In genomic region chr5:72957281-72957680, GRCm38 (mm10) we compare ENCODE assay signal across 16 mouse cellular contexts. TPM values are rescaled to one million over a fixed set of nuclear protein-coding genes. Genes with fewer than 3 reads are reported as not detected.
DNase-seq lines count a peak whose midpoint lies in the region.
"Had no signal": no experiment of that assay in that cellular context is flagged by ENCODE, and none has a peak within 500 bp of the region (broad histone marks: within the 10 kb centered on the region; RNA-seq: fewer than 3 reads in every experiment).

No protein-coding gene starts in this region.

- peak; percentile 33 to 84 for DNase-seq in adrenal gland, adult (ENCODE audit: inconsistent age in 2 of 2, low spot score in 1 of 2)
- DNase-seq in adrenal gland, postnatal 4 days (ENCODE audit: low spot score in 2 of 2): no peak
- peak; percentile 14 for DNase-seq in adrenal gland, postnatal 10 days
- peak; percentile 7 for DNase-seq in adrenal gland, postnatal 25 days
- no peak for DNase-seq in spleen, adult 18-20 months
- no peak for DNase-seq in lung, postnatal 14 days
- DNase-seq in embryo, embryonic 10 days (ENCODE audit: low spot score): no peak
- DNase-seq: B cell, adult 2 months; cerebellum, adult 11-12 months; cerebellum, adult 2 months; cerebellum, adult 9-10 months; cerebellum, postnatal 10 days; cerebellum, postnatal 25 days; embryo, embryonic 11 days had no signal

RNA-seq across cellular contexts. Expression of gene Gm10135, which starts 17.2 kb away (rescaled TPM):
- total RNA-seq in adrenal gland, postnatal 4 days (2021): not detected
- not detected for total RNA-seq in adrenal gland, postnatal 10 days (2021)
- total RNA-seq in adrenal gland, postnatal 25 days (2021): not detected in 2 replicates
- total RNA-seq: CH12.LX, G1E had no signal

RNA-seq across cellular contexts. Expression of gene Slain2, which starts 43.2 kb away (rescaled TPM):
- 10 to 100 TPM; 54.6 to 65.3 TPM for total RNA-seq in adrenal gland, postnatal 4 days (2021)
- 10 to 100 TPM; 56.1 to 59.8 TPM for total RNA-seq in adrenal gland, postnatal 10 days (2021)
- 57.9 and 59.1 TPM in 2 replicates for total RNA-seq in adrenal gland, postnatal 25 days (2021)

RNA-seq across cellular contexts. Expression of gene Slc10a4, which starts 49.4 kb away (rescaled TPM):
- total RNA-seq in adrenal gland, postnatal 4 days (2021): 10 to 100 TPM; 16.3 to 19.5 TPM
- total RNA-seq in adrenal gland, postnatal 10 days (2021): 10 to 100 TPM; 11.1 to 14.8 TPM
- total RNA-seq in adrenal gland, postnatal 25 days (2021): 6.4 and 9.1 TPM in 2 replicates
- total RNA-seq: CH12.LX had no signal

Comparison
In these comparisons a context has a peak if more than half of its experiments do, and no peak if none do; other contexts are left out.
1. DNase-seq: peak in adrenal gland, adult (2 of 2), adrenal gland, postnatal 10 days (single experiment) and adrenal gland, postnatal 25 days (single experiment); none in adrenal gland, postnatal 4 days (0 of 2), spleen, adult 18-20 months (0 of 2), lung, postnatal 14 days (single experiment) and embryo, embryonic 10 days (single experiment).